Mouse (Mus musculus) spleen, adult 2 months (tissue): ENCODE measurements around the gene Agmat.

Source experiments
- CTCF ChIP-seq: fragments of 200-500 bp; IDR thresholded peaks from 2 replicates; pipeline ENCODE4 v1.5.1; 2011; ENCODE audit warnings: mild to moderate bottlenecking, inconsistent platforms; ENCODE audit not compliant: insufficient read depth, insufficient read length, insufficient replicate concordance; ENCODE audit errors: extremely low read depth
- POLR2A ChIP-seq: fragments of 200-500 bp; IDR thresholded peaks from 2 replicates; pipeline ENCODE4 v1.6.1; 2011; ENCODE audit warnings: low read depth, low read length, inconsistent platforms

DNA sequence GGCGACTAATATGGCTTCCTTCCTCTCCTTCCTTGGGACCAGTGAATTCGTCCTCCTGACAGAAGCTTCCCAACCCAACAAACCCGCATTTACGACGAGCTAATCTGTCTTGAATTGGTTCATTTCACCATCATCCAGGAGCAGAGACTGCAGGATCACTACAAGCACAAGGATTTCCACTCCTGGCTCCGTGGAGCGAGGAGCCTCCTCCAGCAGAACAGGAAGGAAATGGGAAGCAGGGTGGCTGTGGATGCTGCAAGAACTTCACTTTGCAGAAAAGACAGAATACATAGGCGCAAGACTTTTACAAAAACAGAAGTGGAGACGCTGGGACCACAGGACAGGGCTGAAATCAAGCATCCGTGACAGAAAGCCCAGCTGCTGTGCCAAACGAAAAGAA is 21.9 kb upstream of the Agmat start:
- TF ChIP-seq POLR2A (no peak), CTCF (no peak)
